Mouse (Mus musculus): ENCODE results near the gene Csrnp3. TPM values are rescaled to one million over a fixed set of nuclear protein-coding genes. Genes with fewer than 3 reads are reported as not detected.
"Not testable (repeated sequence)": the region's sequence is repeated elsewhere in the genome, so short reads cannot be mapped to it uniquely, and the experiment has no call there.

Gene Csrnp3
- total RNA-seq (2021) (1 to 10 TPM in 1 of 2 experiments, under 1 TPM in 1; 0.17 to 1.0 TPM), polyA plus RNA-seq (2012; rRNA removed) (0.12 TPM in 2 replicates)
- long read RNA-seq: 0 reads

GRCm38 (mm10) chr2:65845551-65845950, at the start of gene Csrnp3:
Gene Csrnp3 (plus strand): TSS chr2:65845767.
- DNase-seq: peak; percentile 55

GRCm38 (mm10) chr2:65801054-65801709, 44.4 kb upstream of the Csrnp3 start:
- DNase-seq: no peak

DNA sequence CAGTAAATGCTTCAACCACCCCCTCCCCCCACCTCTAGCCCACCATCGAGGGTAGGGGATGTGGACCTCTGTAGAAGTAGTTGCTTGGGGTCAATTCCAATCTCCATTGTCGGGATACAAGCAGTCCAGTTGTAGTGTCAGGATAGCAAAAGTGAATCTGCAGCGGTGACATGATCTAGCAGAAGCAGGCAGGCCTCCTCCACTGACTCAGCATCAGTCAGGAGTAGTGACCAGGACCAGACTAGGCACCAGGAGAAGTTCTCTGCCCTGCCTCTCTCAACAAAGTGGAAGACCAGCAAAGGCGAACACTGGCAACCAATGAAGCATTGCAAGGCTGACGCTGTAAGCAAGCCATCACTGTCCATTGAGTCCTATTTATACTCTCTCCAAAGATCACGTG, 39.0 kb upstream of the Csrnp3 start:
- no peak for DNase-seq

GRCm38 (mm10) chr2:65811203-65811602, 34.4 kb upstream of the Csrnp3 start:
- not testable (repeated sequence) for DNase-seq

GRCm38 (mm10) chr2:65818080-65818796, 27.3 kb upstream of the Csrnp3 start:
- DNase-seq: no peak

DNA sequence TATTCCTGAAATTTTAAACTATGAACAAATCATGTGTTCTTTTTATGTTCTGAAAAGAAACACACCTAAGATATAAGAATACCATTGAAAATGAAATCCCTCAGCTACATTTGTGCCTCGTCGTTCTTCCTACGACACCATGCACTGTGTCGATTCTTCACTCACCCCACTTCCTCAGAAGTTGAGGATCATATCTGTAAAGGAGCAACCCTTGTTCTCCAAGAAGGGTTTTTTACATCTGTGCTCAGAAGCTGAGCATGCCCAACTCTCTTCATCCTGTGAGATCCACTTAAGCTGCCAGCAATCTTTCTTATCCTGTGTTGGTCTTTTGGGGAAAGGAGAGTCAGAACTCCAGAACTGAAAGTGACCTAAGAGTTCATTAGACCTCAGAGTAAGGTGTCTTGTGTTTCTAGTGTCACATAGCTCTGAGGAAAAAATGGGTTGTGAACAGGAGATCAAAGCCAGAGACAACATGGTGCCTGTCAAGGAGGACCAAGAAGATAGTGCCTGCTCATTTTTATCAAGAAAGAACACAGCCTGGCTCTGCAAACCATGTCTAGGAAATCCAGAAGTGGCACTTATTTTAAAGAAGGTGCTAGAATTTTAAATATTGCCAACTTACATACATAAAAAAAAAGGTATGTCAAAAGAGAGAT, 25.3 kb upstream of the Csrnp3 start:
- DNase-seq: no peak

DNA sequence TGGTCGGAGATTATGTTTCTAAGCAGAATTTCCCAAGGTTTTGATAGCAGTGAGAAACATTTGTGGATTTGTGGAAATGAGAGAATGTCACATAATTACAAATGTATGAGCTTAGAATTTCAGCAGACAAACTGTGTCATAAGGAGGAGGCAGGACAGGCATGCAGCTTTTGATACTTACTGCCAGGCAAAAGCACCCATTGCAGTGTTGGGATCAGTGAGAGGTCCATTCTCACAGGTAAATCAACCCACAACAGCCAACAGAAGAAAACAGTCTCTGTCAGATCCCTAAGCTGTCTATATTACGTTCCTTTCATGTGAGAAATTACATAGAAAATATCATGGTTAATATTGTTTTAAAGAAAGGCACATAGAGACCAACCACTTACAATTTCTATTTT, 19.3 kb upstream of the Csrnp3 start:
- no peak for DNase-seq

DNA sequence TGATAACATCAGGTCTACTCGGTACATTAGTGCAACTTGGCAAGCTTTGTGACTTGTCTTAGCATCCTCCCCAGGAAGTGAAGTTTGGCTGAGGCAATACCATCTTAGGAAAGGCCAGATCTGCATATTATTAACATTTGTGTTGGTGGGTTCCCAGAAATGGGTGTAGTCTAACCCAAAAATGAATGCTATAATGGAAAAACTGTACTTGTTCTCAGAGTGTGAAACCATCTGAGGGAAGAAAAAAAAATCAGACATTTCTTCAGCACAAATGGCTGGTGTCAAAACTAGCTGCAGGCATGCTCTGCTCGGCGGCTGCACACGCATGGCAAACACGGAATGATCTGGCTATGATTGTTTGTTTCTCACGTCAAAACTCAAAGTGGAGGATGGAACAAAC, 18.8 kb upstream of the Csrnp3 start:
- no peak for DNase-seq

GRCm38 (mm10) chr2:65828699-65829098, 16.9 kb upstream of the Csrnp3 start:
- no peak for DNase-seq

DNA sequence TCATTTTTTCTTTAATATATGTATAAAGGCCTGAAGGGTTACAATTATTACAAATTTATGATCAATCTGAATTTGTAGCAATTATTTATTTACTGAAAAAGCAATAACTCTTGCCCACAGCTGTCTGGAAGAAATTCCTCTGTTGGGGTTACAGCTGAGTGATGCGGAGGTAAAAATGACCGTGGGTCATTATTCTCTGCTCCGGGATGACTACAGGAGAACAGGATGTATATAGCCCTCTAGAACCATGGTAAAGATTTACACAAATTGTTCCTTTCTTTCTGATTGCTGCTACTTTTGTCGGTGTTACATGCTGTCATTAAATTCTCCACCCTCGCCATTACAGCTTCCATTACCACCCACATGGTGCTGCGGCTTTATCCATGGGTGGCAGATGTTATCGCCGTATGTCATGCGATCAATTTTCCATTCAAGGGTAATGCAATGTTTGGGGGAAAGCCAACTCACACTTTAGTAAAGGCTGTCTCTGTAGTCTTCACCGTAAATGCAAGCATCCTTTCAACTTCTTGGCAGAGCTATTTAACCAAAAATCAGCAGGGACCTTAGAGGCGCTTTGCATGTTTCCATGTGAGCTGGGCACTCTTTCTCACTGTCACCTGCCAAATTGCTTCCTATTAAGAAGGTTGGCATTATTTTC, 12.7 kb upstream of the Csrnp3 start:
- no peak for DNase-seq

GRCm38 (mm10) chr2:65833421-65833820, 12.1 kb upstream of the Csrnp3 start:
- no peak for DNase-seq

DNA sequence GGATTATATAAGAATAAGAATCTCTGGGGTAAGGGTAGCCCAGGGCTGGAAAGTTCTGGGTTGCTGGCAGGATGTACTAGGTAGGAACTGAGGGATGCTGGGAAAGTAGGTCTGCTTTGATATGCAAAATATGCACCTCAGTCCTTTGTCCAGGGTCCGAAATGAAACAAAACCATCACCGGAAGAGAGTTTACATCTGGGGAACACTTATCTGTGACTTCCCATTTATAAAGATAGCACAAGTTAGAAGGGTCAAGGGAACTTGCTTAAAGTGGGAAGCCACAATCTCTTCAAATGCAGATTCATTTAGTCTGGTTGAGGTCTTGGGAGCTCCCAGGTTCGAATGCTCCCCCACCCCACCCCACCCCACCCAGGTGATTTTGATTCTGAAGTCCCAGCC, 4.0 kb upstream of the Csrnp3 start:
- no peak for DNase-seq

GRCm38 (mm10) chr2:65842356-65842755, 3.2 kb upstream of the Csrnp3 start:
- DNase-seq: no peak

DNA sequence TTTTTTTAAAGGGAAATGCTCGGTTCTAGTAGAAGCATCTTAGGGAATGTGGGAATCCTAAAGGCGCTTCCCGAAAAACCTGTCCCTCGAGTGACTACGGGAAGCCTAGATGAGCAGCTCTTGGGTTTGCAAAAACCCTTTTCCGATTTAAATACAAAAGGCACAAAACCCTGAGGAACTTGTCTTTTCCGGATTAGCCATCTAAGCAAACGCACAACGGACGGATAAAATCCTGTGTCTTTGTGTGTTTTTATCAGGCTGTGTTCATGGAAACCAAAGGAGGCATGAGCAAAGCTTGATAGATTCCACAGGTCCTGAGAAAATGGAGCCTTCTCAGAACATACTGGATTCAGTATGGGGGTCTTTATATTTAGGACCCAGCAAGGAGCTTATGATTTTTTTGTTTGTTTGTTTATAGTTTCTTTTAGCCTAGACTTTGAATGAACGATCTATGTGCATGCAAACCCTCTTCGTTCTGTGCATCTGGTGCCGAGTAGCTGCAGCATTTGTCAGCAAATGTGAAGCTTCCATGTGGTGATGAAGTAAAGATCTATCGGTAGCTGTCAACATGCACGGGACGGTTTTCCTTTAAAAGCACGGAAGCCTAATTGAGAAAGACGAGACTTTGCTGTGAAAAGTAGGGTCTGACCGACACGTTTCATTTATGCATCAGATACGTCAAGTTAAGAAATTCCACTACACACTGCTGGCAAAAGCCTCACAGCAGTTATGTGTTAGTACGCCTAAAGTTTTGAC, 611 bp downstream of the Csrnp3 start:
- DNase-seq: no peak

- DNase-seq: no peak
Measured at GRCm38 (mm10) chr2:65847463-65848110, 2.0 kb downstream of the Csrnp3 start.

DNA sequence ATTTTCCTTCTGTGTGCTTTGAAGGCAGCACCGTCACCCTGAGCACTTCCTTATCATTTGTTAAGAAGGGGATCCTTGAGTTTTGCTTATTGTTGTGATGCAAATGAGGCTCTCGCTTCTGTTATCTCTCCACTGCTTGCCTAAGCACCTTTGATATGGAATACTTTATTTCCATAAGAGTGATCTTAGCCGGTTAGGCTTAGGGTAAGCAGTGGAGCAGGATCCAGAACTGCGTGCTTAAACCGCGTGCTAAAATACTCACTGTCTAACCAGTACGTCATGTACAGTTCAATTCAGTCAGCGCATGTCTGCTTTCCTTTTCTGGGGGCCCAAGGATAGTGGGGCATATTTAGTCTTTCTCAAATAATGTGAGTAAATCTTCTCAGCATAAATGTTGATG, 3.1 kb downstream of the Csrnp3 start:
- no peak for DNase-seq

GRCm38 (mm10) chr2:65850282-65850681, 4.7 kb downstream of the Csrnp3 start:
- DNase-seq: not testable (repeated sequence)

GRCm38 (mm10) chr2:65856791-65857190, 11.2 kb downstream of the Csrnp3 start:
- no peak for DNase-seq

DNA sequence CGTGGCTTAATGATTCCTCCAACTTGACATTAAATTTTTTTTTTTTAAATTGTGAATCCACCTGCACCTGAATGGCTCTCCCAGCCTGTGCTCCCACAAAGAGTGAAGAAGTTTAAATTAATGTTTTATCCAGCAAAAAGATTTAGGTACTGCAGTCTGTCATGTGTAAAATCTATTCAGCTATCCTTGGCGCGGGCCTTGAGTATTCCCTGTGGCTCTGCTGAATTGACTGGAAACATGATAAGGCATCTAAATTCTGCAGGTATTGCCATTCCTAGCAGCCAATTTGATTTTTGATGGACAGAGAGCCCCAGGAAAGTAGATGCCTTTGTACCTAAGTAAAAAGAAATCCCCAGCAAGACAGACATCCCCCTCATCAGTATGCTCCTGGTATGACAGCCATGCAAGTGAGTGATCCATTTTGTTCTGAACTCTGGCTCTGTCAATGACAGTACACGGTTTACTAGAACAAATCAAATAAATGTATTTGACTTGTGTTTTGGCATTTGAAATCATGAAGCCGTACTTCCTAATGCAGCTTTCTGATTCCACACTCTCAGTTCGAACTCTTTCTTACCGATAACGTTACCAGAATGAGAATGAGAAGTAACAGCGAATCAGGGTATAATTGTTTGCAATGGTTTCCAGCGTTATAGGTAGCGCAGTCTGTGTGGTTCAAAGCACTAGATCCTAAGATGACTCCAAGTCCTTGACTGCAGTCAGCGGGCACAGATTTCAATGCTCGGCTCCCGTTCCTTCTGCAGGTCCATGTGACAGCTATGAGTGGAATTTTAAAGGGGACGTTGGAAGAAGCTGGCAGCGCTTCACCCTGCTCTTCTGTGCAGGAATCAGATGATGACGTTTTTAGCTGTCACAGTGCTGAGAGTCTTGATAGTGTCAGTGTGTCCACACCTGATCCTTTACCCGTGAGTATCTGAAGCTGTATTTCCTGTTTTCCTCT, 14.5 kb downstream of the Csrnp3 start:
- DNase-seq: no peak

- DNase-seq: no peak
Measured at GRCm38 (mm10) chr2:65864778-65865339, 19.3 kb downstream of the Csrnp3 start.
